Mouse (Mus musculus): ENCODE measurements around the gene Tnfaip6. TPM values are rescaled to one million over a fixed set of nuclear protein-coding genes. Genes with fewer than 3 reads are reported as not detected.

The Tnfaip6 gene
- polyA plus RNA-seq (2017; shearing (Covaris generic)): not detected

GRCm38 (mm10) chr2:52037882-52038281, at the start of gene Tnfaip6:
Gene Tnfaip6 (plus strand): TSS chr2:52038009.

DNA sequence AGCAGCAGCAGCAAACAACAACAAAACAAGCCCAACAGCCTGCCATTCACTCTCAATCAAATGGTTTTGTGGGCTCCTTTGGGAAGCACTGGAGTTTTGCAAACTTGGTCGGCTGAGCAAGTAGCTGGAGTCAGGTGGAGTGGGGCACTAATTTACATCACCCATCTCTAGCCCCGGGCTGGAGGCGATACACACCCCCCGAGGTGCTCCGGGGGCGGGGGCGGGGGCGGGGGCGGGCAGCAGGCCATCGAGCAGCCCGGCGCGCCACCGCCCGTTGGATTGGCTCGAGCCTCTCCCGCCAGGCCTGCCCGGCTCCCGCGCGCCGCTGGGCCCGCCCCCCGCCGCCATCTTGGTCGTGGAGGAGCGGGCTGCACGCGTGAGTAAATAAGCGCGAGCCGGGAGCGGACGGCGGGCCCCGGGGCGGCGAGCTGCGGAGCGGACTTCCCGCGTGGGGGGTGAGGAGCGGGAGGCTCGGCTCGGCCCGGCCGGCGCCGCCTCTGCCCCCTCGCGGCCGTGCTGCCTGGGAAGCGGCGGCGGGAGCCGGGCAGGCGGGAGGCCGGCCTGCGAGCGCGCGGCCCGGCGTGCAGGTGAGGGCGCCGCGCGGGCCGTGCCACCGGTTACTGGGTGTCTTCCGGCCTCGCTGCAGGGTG, 34.8 kb downstream of the Tnfaip6 start, which contains the start of gene Rif1:
Gene Rif1 (plus strand): TSS at position 342 of the 650 bp plus-strand sequence.

Other genes with a start within 250 kb of the Tnfaip6 start
- gene Rbm43, start 102.8 kb upstream of the Tnfaip6 start, polyA plus RNA-seq (2017; shearing (Covaris generic)): 16.3 TPM
- gene Nmi, start 64.5 kb upstream of the Tnfaip6 start, polyA plus RNA-seq (2017; shearing (Covaris generic)): 107 TPM
- gene Rif1, start 34.8 kb downstream of the Tnfaip6 start, polyA plus RNA-seq (2017; shearing (Covaris generic)): 121 TPM